In the genomic region with DNA sequence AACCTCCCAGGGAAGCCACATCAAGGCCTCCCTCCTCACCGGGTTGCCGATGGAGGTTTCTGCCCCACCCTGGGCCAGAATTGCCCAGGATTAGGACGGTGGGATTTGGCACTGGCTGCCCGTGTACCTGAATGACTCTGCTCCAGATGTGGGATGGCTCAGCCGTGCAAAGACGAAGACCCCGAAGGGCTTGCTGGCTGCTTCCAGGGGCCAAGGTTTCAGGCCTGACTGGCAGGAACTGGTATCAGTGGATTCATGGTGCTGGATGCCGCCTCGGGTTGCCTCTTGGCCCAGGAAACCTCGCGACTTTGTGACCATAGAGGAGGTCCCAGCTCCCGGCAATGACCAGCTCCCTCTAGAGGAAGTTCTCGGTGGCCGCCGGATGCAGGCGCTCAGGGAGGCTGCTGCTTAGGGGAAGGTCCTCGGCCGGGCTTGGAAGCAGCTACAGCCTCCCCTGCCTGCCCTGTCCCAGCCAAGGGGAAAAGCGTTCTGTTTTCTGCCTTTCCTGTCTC, we compare ENCODE assay signal across 7 mouse cellular contexts. TPM values are rescaled to one million over a fixed set of nuclear protein-coding genes. Genes with fewer than 3 reads are reported as not detected.
DNase-seq lines count a peak whose midpoint lies in the region; ATAC-seq and TF ChIP-seq lines count a peak whose summit lies in the region.

No protein-coding gene starts in this region.

- peak overlapping the region; percentile 76 for H3K4me2 ChIP-seq in embryonic facial prominence, embryonic 12.5 days (replicated peaks)
- H3K4me2 ChIP-seq in limb, embryonic 13.5 days (replicated peaks) = peak overlapping the region; percentile 84
- H3K4me2 ChIP-seq in midbrain, embryonic 16.5 days (ENCODE audit: low read length) = peak overlapping the region; percentile 56

- no peak; the same call in 1 of the 2 replicates for TF ChIP-seq CTCF in heart, adult 2 months (IDR thresholded peaks at IDR 0.05)

- peaks cover 14% of the 10 kb centered on the region; the same call in 1 of the 2 replicates for H3K4me1 ChIP-seq in embryonic facial prominence, embryonic 12.5 days
- peaks cover 4% of the 10 kb centered on the region for H3K4me1 ChIP-seq in heart, adult 2 months (ENCODE audit: control insufficient read depth, insufficient read depth, low read length)
- peaks cover 23% of the 10 kb centered on the region for H3K4me1 ChIP-seq in limb, embryonic 13.5 days
- peaks cover 16% of the 10 kb centered on the region for H3K4me1 ChIP-seq in midbrain, embryonic 16.5 days (ENCODE audit: control insufficient read depth, insufficient read depth, low read length)

- 0 out of 2 replicates have a peak, but pooled peaks have one; percentile 72 for TF ChIP-seq EP300 in heart, adult 2 months (IDR thresholded peaks at IDR 0.05; ENCODE audit: insufficient read depth, low read depth, low read length)

- no peaks in the 10 kb centered on the region for H3K27me3 ChIP-seq in embryonic facial prominence, embryonic 12.5 days
- H3K27me3 ChIP-seq in heart, adult 2 months (ENCODE audit: control insufficient read depth, insufficient read depth, low read length) = no peaks in the 10 kb centered on the region
- H3K27me3 ChIP-seq in limb, embryonic 13.5 days = no peaks in the 10 kb centered on the region
- H3K27me3 ChIP-seq in midbrain, embryonic 16.5 days (ENCODE audit: control insufficient read depth, insufficient read depth, low read depth, low read length) = no peaks in the 10 kb centered on the region

- TF ChIP-seq POLR2A in heart, adult 2 months (IDR thresholded peaks at IDR 0.05; ENCODE audit: insufficient read depth, low read depth, low read length) = peak; percentile 69

- peak overlapping the region; percentile 62 for H3K4me3 ChIP-seq in embryonic facial prominence, embryonic 12.5 days
- H3K4me3 ChIP-seq in heart, adult 2 months = peak overlapping the region; percentile 73
- peak overlapping the region; percentile 78 for H3K4me3 ChIP-seq in limb, embryonic 13.5 days
- peak overlapping the region; percentile 63 for H3K4me3 ChIP-seq in midbrain, embryonic 16.5 days (ENCODE audit: low read depth, low read length)

- peak overlapping the region; percentile 82 for H3K27ac ChIP-seq in embryonic facial prominence, embryonic 12.5 days
- peak overlapping the region; percentile 87 for H3K27ac ChIP-seq in heart, adult 2 months
- H3K27ac ChIP-seq in limb, embryonic 13.5 days = peak overlapping the region; percentile 81
- peak overlapping the region; percentile 77 for H3K27ac ChIP-seq in midbrain, embryonic 16.5 days (ENCODE audit: low read length)

- H3K79me2 ChIP-seq in heart, adult 2 months (replicated peaks; ENCODE audit: control insufficient read depth, insufficient read depth, low read length) = no peaks in the 10 kb centered on the region

- ATAC-seq in embryonic facial prominence, embryonic 12.5 days (ENCODE audit: insufficient number of reproducible peaks, insufficient read depth, low FRiP score, low TSS enrichment) = peak; percentile 66
- ATAC-seq in limb, embryonic 13.5 days (ENCODE audit: low FRiP score, low read depth) = peak; percentile 77
- ATAC-seq in midbrain, embryonic 16.5 days = peak; percentile 84

- H3K36me3 ChIP-seq in embryonic facial prominence, embryonic 12.5 days = peaks cover 23% of the 10 kb centered on the region
- no peaks in the 10 kb centered on the region for H3K36me3 ChIP-seq in heart, adult 2 months (ENCODE audit: control insufficient read depth, insufficient read depth, low read length)
- H3K36me3 ChIP-seq in limb, embryonic 13.5 days = peaks cover 30% of the 10 kb centered on the region
- peaks cover 9% of the 10 kb centered on the region for H3K36me3 ChIP-seq in midbrain, embryonic 16.5 days (ENCODE audit: control insufficient read depth, insufficient read depth, low read length)

- under 1% methylated on average over 19 of the region's 19 CpGs for WGBS in embryonic facial prominence, embryonic 12.5 days
- under 1% methylated on average over 19 of the region's 19 CpGs for WGBS in heart, adult 2 months
- WGBS in limb, embryonic 13.5 days = 1% methylated on average over 19 of the region's 19 CpGs
- WGBS in midbrain, embryonic 16.5 days = under 1% methylated on average over 19 of the region's 19 CpGs

- H3K9me3 ChIP-seq in embryonic facial prominence, embryonic 12.5 days = no peaks in the 10 kb centered on the region
- no peaks in the 10 kb centered on the region for H3K9me3 ChIP-seq in limb, embryonic 13.5 days
- no peaks in the 10 kb centered on the region for H3K9me3 ChIP-seq in midbrain, embryonic 16.5 days (replicated peaks; ENCODE audit: control insufficient read depth, low read length, poor library complexity, severe bottlenecking)

- peak overlapping the region; percentile 90 for H3K9ac ChIP-seq in embryonic facial prominence, embryonic 12.5 days
- peak overlapping the region; percentile 95 for H3K9ac ChIP-seq in heart, adult 2 months (ENCODE audit: low read depth, low read length)
- peak overlapping the region; percentile 98 for H3K9ac ChIP-seq in limb, embryonic 13.5 days
- peak overlapping the region; percentile 90 for H3K9ac ChIP-seq in midbrain, embryonic 16.5 days (ENCODE audit: low read depth, low read length)

- intact Hi-C loops in heart, adult 2 months (cut with DNase I) = loop anchor here (2.0 to 5.0 kb wide), 2 partner anchors 96 to 112 kb away; partner anchors contain the start of genes Kifc5b and Phf1

- DNase-seq in adrenal gland, postnatal 25 days = peak; percentile 89
- peak; percentile 92 for DNase-seq in heart, adult 2 months
- DNase-seq in kidney, adult 8-10 months = peak; percentile 89 to 93
- DNase-seq in spleen, postnatal 10 days (ENCODE audit: low spot score in 2 of 2) = peak; percentile 85 to 91

RNA-seq across cellular contexts. Expression of gene Bak1, which starts 0.5 kb away (rescaled TPM):
- 35.7 and 43.8 TPM in 2 replicates for total RNA-seq in adrenal gland, postnatal 25 days (2021)
- polyA plus RNA-seq in embryonic facial prominence, embryonic 12.5 days (2016; fragmentation: Nextera tagmentation; extraction: Ambion mirVana) = 4.5 and 4.9 TPM in 2 replicates
- 10 to 100 TPM; 15.0 to 16.9 TPM for total RNA-seq in heart, adult 2 months (2021)
- polyA plus RNA-seq in heart, adult 2 months (2012; rRNA removed) = 35.0 and 35.9 TPM in 2 replicates
- polyA plus RNA-seq in limb, embryonic 13.5 days (2015; fragmentation: Nextera tagmentation; extraction: Ambion mirVana) = 4.6 and 4.7 TPM in 2 replicates
- polyA plus RNA-seq in midbrain, embryonic 16.5 days (2015; fragmentation: Nextera tagmentation; extraction: Ambion mirVana) = 2.9 and 3.7 TPM in 2 replicates

RNA-seq across cellular contexts. Expression of gene Itpr3, which starts 28.8 kb away (rescaled TPM):
- 6.1 and 7.4 TPM in 2 replicates for total RNA-seq in adrenal gland, postnatal 25 days (2021)
- polyA plus RNA-seq in embryonic facial prominence, embryonic 12.5 days (2016; fragmentation: Nextera tagmentation; extraction: Ambion mirVana) = 3.2 and 3.4 TPM in 2 replicates
- total RNA-seq in heart, adult 2 months (2021) = 1 to 10 TPM; 4.6 to 6.2 TPM
- polyA plus RNA-seq in heart, adult 2 months (2012; rRNA removed) = 3.4 and 6.7 TPM in 2 replicates
- 3.1 and 3.3 TPM in 2 replicates for polyA plus RNA-seq in limb, embryonic 13.5 days (2015; fragmentation: Nextera tagmentation; extraction: Ambion mirVana)
- polyA plus RNA-seq in midbrain, embryonic 16.5 days (2015; fragmentation: Nextera tagmentation; extraction: Ambion mirVana) = 0.70 and 0.73 TPM in 2 replicates

RNA-seq across cellular contexts. Expression of gene Zbtb9, which starts 55.4 kb away (rescaled TPM):
- total RNA-seq in adrenal gland, postnatal 25 days (2021) = 5.1 and 8.0 TPM in 2 replicates
- polyA plus RNA-seq in embryonic facial prominence, embryonic 12.5 days (2016; fragmentation: Nextera tagmentation; extraction: Ambion mirVana) = 16.1 and 17.1 TPM in 2 replicates
- total RNA-seq in heart, adult 2 months (2021) = 1 to 10 TPM; 1.5 to 3.5 TPM
- polyA plus RNA-seq in heart, adult 2 months (2012; rRNA removed) = 2.4 and 2.8 TPM in 2 replicates
- polyA plus RNA-seq in limb, embryonic 13.5 days (2015; fragmentation: Nextera tagmentation; extraction: Ambion mirVana) = 15.5 and 16.7 TPM in 2 replicates
- polyA plus RNA-seq in midbrain, embryonic 16.5 days (2015; fragmentation: Nextera tagmentation; extraction: Ambion mirVana) = 13.8 and 15.9 TPM in 2 replicates

Comparison
In these comparisons a context has a peak if more than half of its experiments do, and no peak if none do; other contexts are left out.
1. Peak in every context shown above with its lines: DNase-seq, ATAC-seq, H3K4me3 ChIP-seq and H3K27ac ChIP-seq.